Mouse (Mus musculus) splenic B cell, adult 2 months (primary cell): ENCODE measurements around the gene Rad51c.
"Not testable (repeated sequence)": the region's sequence is repeated elsewhere in the genome, so short reads cannot be mapped to it uniquely, and the experiment has no call there.

Experiments used
- DNase-seq: peaks from one replicate; pipeline ENCODE4 v3.0.0-alpha.2; 2011; ENCODE audit warnings: low read depth, low spot score
- H3K27me3 ChIP-seq: 2 replicates; pipeline ENCODE4 v1.6.1; 2012; ENCODE audit warnings: mild to moderate bottlenecking, low read length, moderate library complexity, mixed read lengths; ENCODE audit not compliant: control insufficient read depth, poor library complexity, insufficient read depth, severe bottlenecking
- H3K36me3 ChIP-seq: 2 replicates; pipeline ENCODE4 v1.6.1; 2012; ENCODE audit warnings: mild to moderate bottlenecking, low read length, moderate library complexity, mixed read lengths; ENCODE audit not compliant: control insufficient read depth, poor library complexity, insufficient read depth, severe bottlenecking

The Rad51c gene

GRCm38 (mm10) chr11:87442643-87443372, 38.1 kb upstream of the Rad51c start:
- peak; percentile 90 for DNase-seq
- not testable (repeated sequence) for H3K27me3 ChIP-seq, H3K36me3 ChIP-seq

GRCm38 (mm10) chr11:87439796-87440420, 35.2 kb upstream of the Rad51c start:
- Histone ChIP-seq H3K36me3 (no peaks in the 10 kb centered on the region), H3K27me3 (no peaks in the 10 kb centered on the region)
- DNase-seq: no peak

GRCm38 (mm10) chr11:87436326-87437232, 31.8 kb upstream of the Rad51c start:
- DNase-seq: no peak

GRCm38 (mm10) chr11:87435107-87435506, 30.4 kb upstream of the Rad51c start:
- H3K27me3 ChIP-seq, DNase-seq, H3K36me3 ChIP-seq: not testable (repeated sequence)

More at GRCm38 (mm10) chr11:87436326-87437232, 31.8 kb upstream of the Rad51c start:
- H3K36me3 ChIP-seq: no peaks in the 10 kb centered on the region
- no peaks in the 10 kb centered on the region for H3K27me3 ChIP-seq

- no peak for DNase-seq
- H3K27me3 ChIP-seq: no peaks in the 10 kb centered on the region
Measured at GRCm38 (mm10) chr11:87432933-87433669, 28.3 kb upstream of the Rad51c start.

GRCm38 (mm10) chr11:87432447-87432846, 27.7 kb upstream of the Rad51c start:
- Histone ChIP-seq H3K27me3 (no peaks in the 10 kb centered on the region), H3K36me3 (no peaks in the 10 kb centered on the region)
- DNase-seq: no peak

More at GRCm38 (mm10) chr11:87432933-87433669, 28.3 kb upstream of the Rad51c start:
- no peaks in the 10 kb centered on the region for H3K36me3 ChIP-seq

- not testable (repeated sequence) for H3K36me3 ChIP-seq, H3K27me3 ChIP-seq, DNase-seq
Measured at GRCm38 (mm10) chr11:87431813-87432212, 27.1 kb upstream of the Rad51c start.

GRCm38 (mm10) chr11:87430374-87430773, 25.6 kb upstream of the Rad51c start:
- H3K27me3 ChIP-seq: no peaks in the 10 kb centered on the region
- DNase-seq: no peak
- no peaks in the 10 kb centered on the region for H3K36me3 ChIP-seq

- no peaks in the 10 kb centered on the region for H3K27me3 ChIP-seq
- DNase-seq: no peak
- H3K36me3 ChIP-seq: no peaks in the 10 kb centered on the region
Measured at GRCm38 (mm10) chr11:87429363-87429762, 24.6 kb upstream of the Rad51c start.

- Histone ChIP-seq H3K36me3 (no peaks in the 10 kb centered on the region), H3K27me3 (no peaks in the 10 kb centered on the region)
- DNase-seq: no peak
Measured at GRCm38 (mm10) chr11:87428051-87428673, 23.4 kb upstream of the Rad51c start.

- DNase-seq: peak; percentile 76
- no peaks in the 10 kb centered on the region for H3K36me3 ChIP-seq
- no peaks in the 10 kb centered on the region for H3K27me3 ChIP-seq
Measured at GRCm38 (mm10) chr11:87427273-87428050, 22.7 kb upstream of the Rad51c start.

GRCm38 (mm10) chr11:87426450-87427250, 21.9 kb upstream of the Rad51c start:
- peak; percentile 97 for DNase-seq
- H3K27me3 ChIP-seq, H3K36me3 ChIP-seq: not testable (repeated sequence)

GRCm38 (mm10) chr11:87426121-87426449, 21.3 kb upstream of the Rad51c start:
- no peaks in the 10 kb centered on the region for H3K27me3 ChIP-seq
- no peak for DNase-seq

More at GRCm38 (mm10) chr11:87426121-87426449, 21.3 kb upstream of the Rad51c start:
- no peaks in the 10 kb centered on the region for H3K36me3 ChIP-seq
